Mouse (Mus musculus) MEL-GATA-1-ER (cell line): ENCODE results near the gene Adgb.
"Not testable (repeated sequence)": the region's sequence is repeated elsewhere in the genome, so short reads cannot be mapped to it uniquely, and the experiment has no call there.

Experiments used
- DNase-seq: peaks from one replicate; pipeline ENCODE4 v3.0.0-alpha.2; 2012; ENCODE audit warnings: low read depth; ENCODE audit errors: extremely low read depth

Gene Adgb

GRCm38 (mm10) chr10:10471961-10472610 lies at the start of gene Adgb:
Gene Adgb, minus strand, starts transcription at chr10:10472326.
- no peak for DNase-seq

DNA sequence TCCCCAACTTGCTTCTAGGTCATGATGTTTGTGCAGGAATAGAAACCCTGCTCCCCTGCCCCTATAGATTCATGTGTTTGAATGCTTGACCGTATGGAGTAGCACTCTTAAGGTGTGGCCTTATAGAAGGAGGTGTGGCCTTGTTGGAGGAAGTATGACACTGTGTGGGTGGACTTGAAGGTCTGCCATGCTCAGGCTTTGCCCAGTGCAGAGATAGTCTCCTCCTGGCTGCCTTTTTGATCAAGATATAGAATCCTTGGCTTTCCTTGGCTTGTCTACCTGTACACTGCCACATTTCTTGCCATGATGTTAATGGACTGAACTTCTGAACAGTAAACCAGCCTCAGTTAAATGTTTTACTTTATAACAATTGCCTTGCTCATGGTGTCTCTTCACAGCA lies 8.0 kb upstream of the Adgb start:
- no peak for DNase-seq

- DNase-seq = not testable (repeated sequence)
Measured at GRCm38 (mm10) chr10:10477429-10477828, 5.3 kb upstream of the Adgb start.

DNA sequence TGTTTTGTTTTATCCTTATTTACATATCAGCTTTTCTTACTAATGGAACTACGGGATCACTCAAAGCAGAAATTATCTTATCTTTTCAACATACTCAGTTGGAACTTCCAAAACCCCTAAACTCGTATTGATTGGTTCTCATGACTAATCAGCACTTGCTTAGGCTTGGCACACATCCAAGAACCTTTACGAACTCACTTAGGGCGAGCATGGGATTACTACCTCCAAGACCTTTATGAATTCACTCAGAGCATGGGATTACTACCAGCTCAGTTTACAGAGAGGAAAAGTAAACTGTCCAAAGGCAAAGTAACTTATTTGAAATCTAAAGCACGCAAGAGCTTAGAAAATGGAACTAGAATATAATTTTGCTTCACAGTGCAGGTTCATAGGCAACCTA lies 4.8 kb upstream of the Adgb start:
- DNase-seq = no peak

GRCm38 (mm10) chr10:10476549-10476948 lies 4.4 kb upstream of the Adgb start:
- no peak for DNase-seq

DNA sequence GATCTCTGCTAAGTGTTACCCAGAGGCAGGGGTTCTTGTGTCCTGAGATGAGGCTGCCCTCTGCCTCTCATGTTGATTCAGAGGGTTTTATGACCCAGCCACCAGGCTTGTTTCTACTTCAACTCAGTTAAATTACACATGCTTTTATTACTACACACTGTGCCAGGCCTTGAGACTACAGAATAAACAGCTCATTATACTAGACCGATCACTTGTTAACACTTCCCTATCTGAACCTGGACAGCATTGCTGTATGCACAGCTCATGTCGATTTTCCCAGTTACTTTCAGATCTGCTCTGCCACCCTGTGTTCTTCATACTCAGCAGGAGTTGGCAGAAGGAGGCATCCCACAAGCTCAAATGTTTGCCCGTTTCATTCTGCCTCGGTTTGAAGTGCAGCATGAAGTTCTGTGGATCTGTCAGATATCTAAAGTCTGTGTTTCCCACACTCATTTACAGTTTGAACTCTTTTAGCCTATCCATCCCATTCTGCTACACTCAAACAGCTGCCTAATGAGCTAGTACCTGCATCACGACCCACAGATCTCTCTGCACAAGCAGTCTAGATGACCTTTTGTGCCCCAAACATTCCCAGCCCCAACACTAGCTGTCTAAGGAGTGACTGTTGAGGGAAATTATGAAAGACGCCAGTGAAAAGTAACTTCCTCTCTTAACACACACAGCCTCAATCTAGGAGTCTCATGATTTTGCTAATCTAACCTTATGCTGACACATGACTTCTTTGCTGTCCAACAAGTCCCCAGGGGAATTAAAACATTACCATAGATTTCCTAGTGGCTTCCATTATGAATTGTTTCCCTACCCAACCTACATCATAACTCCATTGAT lies 3.2 kb downstream of the Adgb start:
- DNase-seq = no peak

- DNase-seq = no peak
Measured at GRCm38 (mm10) chr10:10460113-10460512, 12.0 kb downstream of the Adgb start.

DNA sequence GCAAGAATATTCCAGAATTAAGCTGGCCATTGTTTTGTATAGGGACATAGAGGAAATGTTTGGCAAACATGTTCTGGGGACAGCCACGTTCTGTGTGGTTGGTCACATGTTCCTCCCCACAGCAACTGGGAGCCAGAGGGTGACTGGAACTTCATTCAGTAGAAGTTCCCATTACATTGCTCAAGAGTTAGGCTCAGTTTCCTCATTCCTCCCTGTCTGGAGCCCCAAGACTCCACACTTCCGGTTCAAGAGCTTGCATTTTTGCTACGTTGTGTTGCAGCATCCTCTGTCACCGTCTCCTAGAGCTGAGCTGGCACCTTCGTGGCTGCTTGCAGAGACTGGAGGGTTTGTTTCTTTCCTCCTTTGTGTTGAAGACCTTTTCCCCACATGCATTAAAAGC lies 15.1 kb downstream of the Adgb start:
- DNase-seq = no peak

DNA sequence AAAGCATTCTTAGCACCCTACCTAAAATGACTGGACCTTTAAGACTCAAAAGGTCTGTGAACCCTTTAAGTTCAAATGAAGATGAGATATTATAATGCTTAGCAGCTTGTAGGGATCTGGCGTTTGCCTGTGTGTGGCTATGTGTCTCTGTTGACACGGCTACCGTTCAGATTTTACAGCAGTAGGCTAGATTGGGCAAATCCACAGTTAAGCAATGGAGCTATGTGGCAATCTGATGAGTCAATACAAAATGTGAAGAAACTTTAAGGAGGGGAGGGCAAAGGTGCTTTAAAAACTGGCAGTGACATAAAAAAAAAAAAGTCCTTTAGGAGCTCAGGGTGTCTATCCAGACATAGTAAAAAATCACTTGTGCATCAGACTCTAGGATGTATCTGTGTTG lies 23.1 kb downstream of the Adgb start:
- DNase-seq = no peak

DNA sequence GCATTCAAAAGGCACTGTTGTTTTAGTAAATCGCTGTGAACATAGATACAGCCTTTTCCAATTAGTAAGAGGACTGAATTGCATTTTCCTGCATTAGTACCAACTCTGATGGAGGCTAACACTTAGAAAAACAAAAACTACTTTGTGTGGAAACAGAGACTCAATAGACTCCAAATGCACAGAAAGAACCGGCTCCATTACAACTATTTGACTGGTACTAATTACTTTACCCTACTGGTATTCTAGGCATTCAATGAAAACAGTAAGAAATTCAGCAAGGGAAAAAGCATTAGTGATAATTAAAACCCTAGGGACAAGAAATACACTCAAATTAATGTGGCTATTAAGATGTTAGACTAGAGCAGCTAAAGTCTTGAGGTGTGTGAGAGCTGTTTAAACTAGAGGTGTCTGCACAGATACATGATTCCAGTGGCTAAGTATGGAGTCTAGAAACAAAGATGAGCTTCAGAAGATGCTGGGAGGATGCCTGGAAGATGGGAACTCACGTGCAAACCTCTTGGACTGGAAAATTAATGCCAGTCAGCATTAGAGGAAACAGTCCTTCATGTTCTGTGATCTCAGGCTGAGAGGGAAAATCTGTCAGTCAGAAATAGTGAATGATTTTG lies 27.2 kb downstream of the Adgb start:
- DNase-seq = no peak

DNA sequence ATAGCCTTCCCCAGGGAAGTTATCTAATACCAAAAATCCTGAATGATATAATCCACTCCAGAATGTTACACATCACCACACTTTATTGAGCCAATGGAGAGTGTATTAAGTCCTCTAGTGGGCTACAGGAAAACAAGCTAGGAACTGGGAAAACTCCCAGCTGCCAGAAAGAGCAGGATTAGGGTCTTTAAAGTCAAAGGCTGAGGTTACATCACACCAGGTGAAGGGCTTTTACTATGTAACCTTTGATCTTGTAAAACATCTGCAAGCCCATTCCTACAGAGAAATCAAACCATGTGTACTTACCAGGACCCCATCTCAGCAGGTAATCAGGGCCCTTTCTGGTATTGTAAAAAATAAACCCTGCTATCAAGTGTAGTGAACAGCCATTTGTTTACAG lies 28.6 kb downstream of the Adgb start:
- no peak for DNase-seq

DNA sequence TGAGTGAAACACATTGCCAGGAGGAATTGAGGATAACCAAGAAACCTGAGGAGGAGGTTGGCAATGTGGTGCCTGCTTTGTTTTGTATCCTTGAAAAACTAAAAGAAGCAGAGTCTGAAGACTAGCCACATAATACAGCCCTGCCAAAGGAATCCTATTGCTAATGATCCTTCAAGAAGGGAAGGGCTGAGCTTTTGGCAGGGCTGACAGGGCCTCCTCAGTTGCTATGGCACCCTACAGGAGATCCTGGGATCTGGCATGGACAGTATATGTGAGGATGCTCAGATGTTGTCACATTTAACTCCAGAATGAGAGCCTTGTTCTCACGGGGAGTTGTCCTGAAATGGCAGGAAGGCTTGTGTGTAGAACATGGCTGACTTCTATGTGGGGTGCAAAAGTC lies 37.1 kb downstream of the Adgb start:
- DNase-seq = no peak

DNA sequence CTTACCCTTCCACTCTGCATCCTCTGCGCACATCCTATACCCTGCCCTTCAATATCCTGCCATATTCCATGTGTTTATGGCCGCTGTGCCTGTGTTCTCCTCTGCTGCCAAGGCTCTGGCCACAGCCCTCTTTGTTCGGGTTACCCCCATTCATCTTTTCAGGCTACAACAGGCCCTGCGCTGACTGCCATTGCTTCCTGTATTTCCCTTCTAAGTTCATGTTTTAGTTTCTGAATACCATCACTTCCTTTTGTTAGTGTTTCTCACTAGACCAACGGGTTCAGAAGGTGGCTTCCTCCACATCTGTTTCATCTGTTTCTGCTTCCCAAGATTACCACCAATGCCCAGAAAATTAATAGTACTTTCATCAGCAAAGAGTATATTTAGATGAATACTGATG lies 42.5 kb downstream of the Adgb start:
- DNase-seq = no peak

DNA sequence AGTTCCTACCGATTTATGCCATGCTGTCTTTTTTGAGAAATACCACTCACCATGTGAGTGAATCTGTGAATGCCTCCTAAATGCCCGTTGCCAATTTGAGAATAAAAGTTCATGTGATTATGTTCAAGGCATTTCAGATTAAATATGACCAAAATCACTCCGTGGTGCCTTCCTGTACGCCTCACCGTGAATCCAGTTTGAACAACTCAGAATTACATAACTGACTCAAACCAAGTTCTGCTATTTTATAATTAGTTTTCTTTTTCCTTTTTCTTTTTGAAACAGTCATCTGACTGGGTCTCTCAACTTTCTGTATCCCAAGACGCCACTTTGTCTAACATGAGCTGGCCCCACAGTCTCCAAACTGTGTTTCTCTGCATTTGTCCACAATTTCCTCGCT lies 43.1 kb downstream of the Adgb start:
- DNase-seq = no peak

GRCm38 (mm10) chr10:10424383-10424782 lies 47.7 kb downstream of the Adgb start:
- no peak for DNase-seq

DNA sequence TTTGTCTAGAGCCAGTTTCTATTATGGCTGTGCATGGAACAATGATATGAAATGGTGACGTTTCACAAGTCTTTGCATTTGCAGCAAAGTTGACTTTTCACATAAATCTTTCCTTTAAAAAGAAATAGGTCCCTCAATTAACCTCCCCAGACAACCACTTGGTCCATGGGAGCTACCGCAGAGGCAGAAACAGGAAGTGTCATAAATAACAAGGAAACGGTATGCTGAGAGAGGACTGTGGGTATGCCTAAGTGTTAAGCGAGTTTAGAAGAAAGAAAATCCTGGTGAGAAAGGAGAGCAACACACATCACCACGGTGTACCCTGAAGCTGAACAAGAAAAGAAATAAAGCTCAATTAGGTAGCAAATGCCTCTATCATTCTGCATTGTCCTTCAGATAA lies 61.1 kb downstream of the Adgb start:
- DNase-seq = no peak

DNA sequence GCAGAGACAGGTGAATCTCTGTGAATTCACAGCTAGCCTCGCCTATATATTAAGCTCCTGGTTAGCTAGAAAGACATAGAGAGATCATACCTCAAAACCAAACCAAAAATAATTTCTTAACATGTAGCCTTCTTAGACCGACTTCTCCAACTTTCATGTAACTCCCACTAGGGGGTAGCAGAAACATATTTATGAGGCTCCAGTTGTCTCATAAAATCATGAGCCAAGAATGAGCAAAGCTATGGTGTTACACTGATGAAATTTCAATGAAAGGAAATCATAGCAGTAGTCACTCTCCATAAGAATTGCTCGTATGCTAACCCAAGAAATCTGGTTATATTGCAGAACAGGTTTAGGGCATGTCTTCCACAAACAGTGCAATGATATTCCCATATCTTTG lies 64.0 kb downstream of the Adgb start:
- no peak for DNase-seq

GRCm38 (mm10) chr10:10395784-10396481 lies 76.2 kb downstream of the Adgb start:
- no peak for DNase-seq

- no peak for DNase-seq
Measured at GRCm38 (mm10) chr10:10374629-10375028, 97.5 kb downstream of the Adgb start.

DNA sequence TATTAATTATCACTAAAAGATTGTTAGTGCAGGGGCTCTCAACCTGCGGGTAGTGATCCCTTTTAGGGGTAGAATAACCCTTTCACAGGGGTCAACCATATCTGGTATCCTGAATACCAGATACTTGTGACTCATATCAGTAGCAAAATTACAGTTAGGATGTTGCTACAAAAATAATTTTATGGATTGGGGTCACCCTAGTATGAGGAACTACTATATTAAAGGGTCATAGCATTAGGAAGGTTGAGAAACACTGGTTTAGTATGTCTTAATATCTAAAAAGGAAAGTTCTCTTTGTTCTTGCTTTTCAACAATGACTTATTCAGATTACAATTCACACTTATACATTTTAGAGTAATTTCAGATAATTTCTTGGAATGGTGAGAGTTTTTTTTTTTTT lies 108.1 kb downstream of the Adgb start:
- no peak for DNase-seq

DNA sequence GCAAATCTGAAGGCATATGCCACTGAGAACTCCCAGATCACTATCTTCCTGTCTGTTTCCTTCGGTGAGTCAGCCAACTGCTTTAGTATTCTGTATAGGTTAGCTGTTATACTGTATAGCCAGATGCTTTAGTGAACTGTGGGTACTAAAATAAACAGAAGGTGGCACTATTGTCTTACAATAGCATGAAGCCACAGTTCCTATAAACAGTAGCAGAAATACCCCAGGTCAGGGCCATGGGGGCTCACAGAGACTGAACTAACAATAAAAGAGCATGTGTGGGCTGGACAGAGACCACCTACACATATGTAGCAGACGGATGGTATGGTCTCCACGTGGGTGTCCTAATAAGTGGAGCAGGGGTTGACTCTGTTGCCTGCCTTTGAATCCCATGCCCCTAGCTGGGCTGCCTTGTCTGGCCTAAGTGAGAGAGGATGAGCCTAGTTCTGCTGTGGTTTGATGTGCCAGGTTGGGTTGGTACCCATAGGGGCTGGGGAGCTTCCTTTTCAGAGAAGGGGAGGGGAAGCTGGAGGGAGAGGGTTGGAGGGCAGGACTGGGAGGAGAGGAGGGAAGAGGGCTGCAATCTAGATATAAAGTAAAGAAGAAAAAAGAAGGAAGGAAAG lies 116.4 kb downstream of the Adgb start:
- DNase-seq = no peak

DNA sequence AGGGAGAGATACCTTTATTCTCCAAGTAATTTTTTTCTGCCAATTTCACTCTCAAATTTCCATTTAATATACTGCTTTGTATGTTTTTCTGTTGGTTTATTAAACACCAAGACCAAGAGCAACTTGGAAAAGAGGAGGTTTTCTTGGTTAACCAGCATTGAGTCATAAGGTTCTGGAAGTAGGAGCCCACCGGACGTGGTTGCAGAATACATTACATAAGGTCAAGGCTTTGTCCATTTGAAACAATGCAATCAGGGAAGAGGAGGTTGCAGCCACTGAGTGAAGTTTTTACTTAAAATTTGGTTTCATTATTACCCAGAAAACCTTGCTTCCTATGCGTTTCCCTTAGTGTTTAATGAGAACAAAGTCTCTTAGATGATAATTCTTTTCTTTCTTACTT lies 119.9 kb downstream of the Adgb start:
- DNase-seq = no peak
